Mouse (Mus musculus) midbrain, embryonic 10.5 days (tissue): Measurements from ENCODE around the gene Hapln4. TPM values are rescaled to one million over a fixed set of nuclear protein-coding genes. Genes with fewer than 3 reads are reported as not detected.

Source experiments
- DNase-seq: peaks from one replicate; pipeline ENCODE4 v3.0.0-alpha.2; 2017; ENCODE audit warnings: low spot score
- H3K27ac ChIP-seq: fragments of 300-500 bp; sonication (generic); replicated peaks from 2 replicates; pipeline ENCODE4 v1.5.1; 2016; ENCODE audit warnings: mild to moderate bottlenecking
- H3K27me3 ChIP-seq: fragments of 300-500 bp; sonication (generic); 2 replicates; pipeline ENCODE4 v1.6.1; 2016; ENCODE audit warnings: low read depth, mild to moderate bottlenecking; ENCODE audit not compliant: poor library complexity, severe bottlenecking
- H3K36me3 ChIP-seq: fragments of 300-500 bp; sonication (generic); 2 replicates; pipeline ENCODE4 v1.6.1; 2016; ENCODE audit warnings: mild to moderate bottlenecking, moderate library complexity
- H3K4me1 ChIP-seq: fragments of 300-500 bp; sonication (generic); 2 replicates; pipeline ENCODE4 v1.6.1; 2016
- H3K4me3 ChIP-seq: fragments of 300-500 bp; sonication (generic); 2 replicates; pipeline ENCODE4 v1.5.1; 2016; ENCODE audit warnings: mild to moderate bottlenecking, moderate library complexity
- H3K9me3 ChIP-seq: fragments of 300-500 bp; sonication (generic); replicated peaks from 2 replicates; pipeline ENCODE4 v1.6.1; 2016; ENCODE audit warnings: mild to moderate bottlenecking
- WGBS: fragments of 180-500 bp; shearing (Covaris S2); methylation state at CpG from one replicate; pipeline ENCODE4 v1.1.7; 2016; 5-methylcytosine and 5-hydroxymethylcytosine counted together
- microRNA-seq: library from miRNA; unstranded; fragments of <30 nt; microRNA quantifications from one replicate; pipeline ENCODE4, GENCODE M21; 2017
- polyA plus RNA-seq: library from polyadenylated mRNA; unstranded; fragments of >200 nt; fragmentation: Nextera tagmentation; extraction: Ambion mirVana; gene quantifications from 2 replicates; pipeline ENCODE4 v1.2.1, GENCODE M21; 2016

The Hapln4 gene
- polyA plus RNA-seq, 1 experiment from 2014 or later, result 0.22 TPM

- peak; percentile 83 for DNase-seq
- H3K27ac ChIP-seq, result peak within 1 kb of the TSS; percentile 83
- peaks cover 42% of the 10 kb centered on the region for H3K36me3 ChIP-seq
- H3K4me1 ChIP-seq, result peaks cover 17% of the 10 kb centered on the region
- no peaks in the 10 kb centered on the region for H3K27me3 ChIP-seq
- WGBS, result 1% methylated on average over 37 of the region's 37 CpGs
- H3K4me3 ChIP-seq, result peak within 1 kb of the TSS; percentile 80
- H3K9me3 ChIP-seq, result no peaks in the 10 kb centered on the region
Measured at GRCm38 (mm10) chr8:70131166-70131883, 48.1 kb downstream of the Hapln4 start, which contains the start of gene Nr2c2ap. Gene Nr2c2ap, plus strand, starts transcription at chr8:70131333.

GRCm38 (mm10) chr8:70134086-70134485 is 50.8 kb downstream of the Hapln4 start:
- no peaks in the 10 kb centered on the region for H3K9me3 ChIP-seq
- DNase-seq, result no peak
- H3K27ac ChIP-seq, result no peak overlapping the region
- no peaks in the 10 kb centered on the region for H3K27me3 ChIP-seq
- H3K36me3 ChIP-seq, result peaks cover 50% of the 10 kb centered on the region
- WGBS, result 90% methylated on average over 5 of the region's 5 CpGs
- H3K4me3 ChIP-seq, result no peak overlapping the region
- H3K4me1 ChIP-seq, result peaks cover 29% of the 10 kb centered on the region

GRCm38 (mm10) chr8:70134931-70135330 is 51.7 kb downstream of the Hapln4 start:
- WGBS, result 94% methylated on average over 9 of the region's 9 CpGs
- no peaks in the 10 kb centered on the region for H3K27me3 ChIP-seq
- no peak overlapping the region for H3K4me3 ChIP-seq
- no peak overlapping the region for H3K27ac ChIP-seq
- no peak for DNase-seq
- H3K4me1 ChIP-seq, result peaks cover 31% of the 10 kb centered on the region
- no peaks in the 10 kb centered on the region for H3K9me3 ChIP-seq
- peaks cover 50% of the 10 kb centered on the region for H3K36me3 ChIP-seq

- Histone ChIP-seq H3K27ac (no peak overlapping the region), H3K27me3 (no peaks in the 10 kb centered on the region), H3K4me3 (no peak overlapping the region), H3K9me3 (no peaks in the 10 kb centered on the region), H3K4me1 (peaks cover 33% of the 10 kb centered on the region), H3K36me3 (peaks cover 50% of the 10 kb centered on the region)
- DNase-seq, result no peak
- 83% methylated on average over 4 of the region's 4 CpGs for WGBS
Measured at GRCm38 (mm10) chr8:70136591-70136990, 53.3 kb downstream of the Hapln4 start.

GRCm38 (mm10) chr8:70137890-70138289 is 54.6 kb downstream of the Hapln4 start:
- H3K36me3 ChIP-seq, result peaks cover 54% of the 10 kb centered on the region
- 85% methylated on average over 4 of the region's 4 CpGs for WGBS
- no peak for DNase-seq

GRCm38 (mm10) chr8:70139026-70139857 is 56.0 kb downstream of the Hapln4 start, which contains the start of the genes Rfxank, Borcs8 and Mef2b:
Gene Rfxank, minus strand, starts transcription at chr8:70139154.
Gene Borcs8, plus strand, starts transcription at chr8:70139499.
Gene Mef2b, plus strand, starts transcription at chr8:70139711.
- Histone ChIP-seq H3K27ac (peak within 1 kb of the TSS; percentile 80), H3K4me1 (peaks cover 25% of the 10 kb centered on the region), H3K4me3 (peak within 1 kb of the TSS; percentile 62), H3K36me3 (peaks cover 54% of the 10 kb centered on the region), H3K9me3 (no peaks in the 10 kb centered on the region), H3K27me3 (no peaks in the 10 kb centered on the region)
- under 1% methylated on average over 46 of the region's 46 CpGs for WGBS
- peak; percentile 99 for DNase-seq

More at GRCm38 (mm10) chr8:70137890-70138289, 54.6 kb downstream of the Hapln4 start:
- peak overlapping the region; percentile 62 for H3K4me3 ChIP-seq
- H3K27me3 ChIP-seq, result no peaks in the 10 kb centered on the region
- H3K9me3 ChIP-seq, result no peaks in the 10 kb centered on the region
- peaks cover 25% of the 10 kb centered on the region for H3K4me1 ChIP-seq
- no peak overlapping the region for H3K27ac ChIP-seq

- Histone ChIP-seq H3K4me3 (peak overlapping the region; percentile 62), H3K27me3 (no peaks in the 10 kb centered on the region), H3K4me1 (peaks cover 25% of the 10 kb centered on the region), H3K36me3 (peaks cover 54% of the 10 kb centered on the region), H3K27ac (peak overlapping the region; percentile 80), H3K9me3 (no peaks in the 10 kb centered on the region)
- no peak for DNase-seq
- 15% methylated on average over 9 of the region's 9 CpGs for WGBS
Measured at GRCm38 (mm10) chr8:70139981-70140380, 56.7 kb downstream of the Hapln4 start.

Small RNA genes lying within 50 kb of the gene (microRNA-seq; reads per million reads assigned to microRNA genes)
- gene Mir7066, result not detected

Other genes starting within 250 kb of the Hapln4 start
- gene Cilp2, start 195.8 kb upstream of the Hapln4 start, polyA plus RNA-seq, result 0.47 TPM in 2 replicates
- 5.2 and 5.4 TPM in 2 replicates for gene Tssk6, start 181.3 kb upstream of the Hapln4 start, polyA plus RNA-seq
- 173 and 174 TPM in 2 replicates for gene Ndufa13, start 180.9 kb upstream of the Hapln4 start, polyA plus RNA-seq
- 4.2 and 5.9 TPM in 2 replicates for gene Yjefn3, start 180.7 kb upstream of the Hapln4 start, polyA plus RNA-seq
- 48.0 and 48.7 TPM in 2 replicates for gene Gatad2a, start 87.1 kb upstream of the Hapln4 start, polyA plus RNA-seq
- gene Mau2, start 40.7 kb upstream of the Hapln4 start, polyA plus RNA-seq, result 57.2 and 67.4 TPM in 2 replicates
- gene Sugp1, start 40.6 kb upstream of the Hapln4 start, polyA plus RNA-seq, result 51.9 and 57.7 TPM in 2 replicates
- 0.69 and 1.1 TPM in 2 replicates for gene Tm6sf2, start 10.5 kb upstream of the Hapln4 start, polyA plus RNA-seq
- gene Ncan, start 37.4 kb downstream of the Hapln4 start, polyA plus RNA-seq, result 14.4 and 44.7 TPM in 2 replicates
- 28.4 and 30.7 TPM in 2 replicates for gene Nr2c2ap, start 47.9 kb downstream of the Hapln4 start, polyA plus RNA-seq
- 16.1 and 18.1 TPM in 2 replicates for gene Rfxank, start 55.7 kb downstream of the Hapln4 start, polyA plus RNA-seq
- gene Borcs8, start 56.0 kb downstream of the Hapln4 start, polyA plus RNA-seq, result 38.2 and 41.3 TPM in 2 replicates
- gene Mef2b, start 56.3 kb downstream of the Hapln4 start, polyA plus RNA-seq, result 0.46 and 0.86 TPM in 2 replicates
- gene Tmem161a, start 88.9 kb downstream of the Hapln4 start, polyA plus RNA-seq, result 66.1 and 73.4 TPM in 2 replicates
- 2.2 and 2.7 TPM in 2 replicates for gene Slc25a42, start 128.8 kb downstream of the Hapln4 start, polyA plus RNA-seq
- gene Sugp2, start 150.8 kb downstream of the Hapln4 start, polyA plus RNA-seq, result 57.6 and 62.4 TPM in 2 replicates
- 35.7 and 38.8 TPM in 2 replicates for gene Armc6, start 151.0 kb downstream of the Hapln4 start, polyA plus RNA-seq
- 102 and 111 TPM in 2 replicates for gene Homer3, start 199.4 kb downstream of the Hapln4 start, polyA plus RNA-seq
- gene Ddx49, start 219.0 kb downstream of the Hapln4 start, polyA plus RNA-seq, result 56.4 and 57.4 TPM in 2 replicates
- 308 and 311 TPM in 2 replicates for gene Cope, start 219.1 kb downstream of the Hapln4 start, polyA plus RNA-seq
- gene Cers1, start 232.3 kb downstream of the Hapln4 start, polyA plus RNA-seq, result 4.6 and 5.3 TPM in 2 replicates
- gene Gdf1, start 246.4 kb downstream of the Hapln4 start, polyA plus RNA-seq, result 3.8 and 5.7 TPM in 2 replicates